Mouse (Mus musculus): ENCODE data around the gene Sun5. TPM values are rescaled to one million over a fixed set of nuclear protein-coding genes. Genes with fewer than 3 reads are reported as not detected.

Sun5 gene
- polyA plus RNA-seq, 1 experiment: not detected

- DNase-seq (ENCODE audit: extremely low spot score in 1 of 2, low spot score in 1 of 2): no peak
Measured at GRCm38 (mm10) chr2:153822005-153822543, 48.8 kb downstream of the Sun5 start.

- DNase-seq (ENCODE audit: extremely low spot score in 1 of 2, low spot score in 1 of 2): no peak
Measured at GRCm38 (mm10) chr2:153809921-153810320, 61.0 kb downstream of the Sun5 start.

GRCm38 (mm10) chr2:153808841-153809240, 62.0 kb downstream of the Sun5 start:
- no peak for DNase-seq (ENCODE audit: extremely low spot score in 1 of 2, low spot score in 1 of 2)

- no peak for DNase-seq (ENCODE audit: extremely low spot score in 1 of 2, low spot score in 1 of 2)
Measured at GRCm38 (mm10) chr2:153808146-153808545, 62.7 kb downstream of the Sun5 start.

GRCm38 (mm10) chr2:153807464-153807863, 63.4 kb downstream of the Sun5 start:
- peak in 1 of 2 experiments; percentile 83 for DNase-seq (ENCODE audit: extremely low spot score in 1 of 2, low spot score in 1 of 2)

Other genes with a start within 250 kb of the Sun5 start
- gene Commd7, start 238.3 kb downstream of the Sun5 start, polyA plus RNA-seq (2012; rRNA removed): 34.8 and 35.5 TPM in 2 replicates
- 1.2 and 1.5 TPM in 2 replicates for gene Dnmt3b, start 221.6 kb downstream of the Sun5 start, polyA plus RNA-seq (2012; rRNA removed)
- 0.06 and 0.11 TPM in 2 replicates for gene Dnmt3c, start 174.4 kb downstream of the Sun5 start, polyA plus RNA-seq (2012; rRNA removed)
- 25.6 and 31.7 TPM in 2 replicates for gene Mapre1, start 129.8 kb downstream of the Sun5 start, polyA plus RNA-seq (2012; rRNA removed)
- 0.12 and 0.23 TPM in 2 replicates for gene Efcab8, start 91.2 kb downstream of the Sun5 start, polyA plus RNA-seq (2012; rRNA removed)
- gene Bpifb2, start 4.0 kb upstream of the Sun5 start, polyA plus RNA-seq (2012; rRNA removed): 0.21 and 0.22 TPM in 2 replicates
- gene Bpifb6, start 29.3 kb upstream of the Sun5 start, polyA plus RNA-seq (2012; rRNA removed): 0.44 and 2.0 TPM in 2 replicates
- gene Bpifb3, start 47.1 kb upstream of the Sun5 start, polyA plus RNA-seq (2012; rRNA removed): 0.04 and 1.5 TPM in 2 replicates
- gene Bpifb4, start 67.1 kb upstream of the Sun5 start, polyA plus RNA-seq (2012; rRNA removed): 1.5 and 9.4 TPM in 2 replicates
- not detected in 2 replicates for gene Bpifa6, start 103.9 kb upstream of the Sun5 start, polyA plus RNA-seq (2012; rRNA removed)
- not detected in 2 replicates for gene Bpifa2, start 137.2 kb upstream of the Sun5 start, polyA plus RNA-seq (2012; rRNA removed)

All from frontal cortex, adult 2 months (tissue).